Mouse (Mus musculus): ENCODE measurements around the gene Dcakd.
A peak's percentile ranks its signal among the peaks of the same experiment; 100 is the strongest.
"Not testable (repeated sequence)": the region's sequence is repeated elsewhere in the genome, so short reads cannot be mapped to it uniquely, and the experiment has no call there.

Dcakd gene

GRCm38 (mm10) chr11:102981151-102981890 is 46.8 kb downstream of the Dcakd start:
- DNase-seq (ENCODE audit: low spot score in 2 of 2), result no peak

GRCm38 (mm10) chr11:102978052-102978666 is 50.0 kb downstream of the Dcakd start:
- DNase-seq (ENCODE audit: low spot score in 2 of 2), result no peak

- not testable (repeated sequence) for DNase-seq (ENCODE audit: low spot score in 2 of 2)
These were observed 52.2 kb downstream of the Dcakd start for GRCm38 (mm10) chr11:102975966-102976365.

GRCm38 (mm10) chr11:102972326-102972725 is 55.8 kb downstream of the Dcakd start:
- DNase-seq (ENCODE audit: low spot score in 2 of 2), result no peak

- no peak for DNase-seq (ENCODE audit: low spot score in 2 of 2)
These were observed 56.5 kb downstream of the Dcakd start for GRCm38 (mm10) chr11:102971604-102972003.

- DNase-seq (ENCODE audit: low spot score in 2 of 2), result no peak
These were observed 63.5 kb downstream of the Dcakd start for GRCm38 (mm10) chr11:102964547-102965091.

GRCm38 (mm10) chr11:102963855-102964546 is 64.1 kb downstream of the Dcakd start:
- no peak for DNase-seq (ENCODE audit: low spot score in 2 of 2)

- DNase-seq (ENCODE audit: low spot score in 2 of 2), result no peak
These were observed 64.8 kb downstream of the Dcakd start for GRCm38 (mm10) chr11:102963246-102963854.

- DNase-seq (ENCODE audit: low spot score in 2 of 2), result no peak
These were observed 65.3 kb downstream of the Dcakd start for GRCm38 (mm10) chr11:102962861-102963245.

GRCm38 (mm10) chr11:102961082-102961481 is 67.1 kb downstream of the Dcakd start:
- no peak for DNase-seq (ENCODE audit: low spot score in 2 of 2)

- DNase-seq (ENCODE audit: low spot score in 2 of 2), result no peak
These were observed 69.3 kb downstream of the Dcakd start for GRCm38 (mm10) chr11:102958870-102959269.

- no peak for DNase-seq (ENCODE audit: low spot score in 2 of 2)
These were observed 69.7 kb downstream of the Dcakd start for GRCm38 (mm10) chr11:102958431-102958830.

- no peak for DNase-seq (ENCODE audit: low spot score in 2 of 2)
These were observed 70.4 kb downstream of the Dcakd start for GRCm38 (mm10) chr11:102957692-102958091.

GRCm38 (mm10) chr11:102956962-102957614 is 71.0 kb downstream of the Dcakd start:
- DNase-seq (ENCODE audit: low spot score in 2 of 2), result no peak

GRCm38 (mm10) chr11:102952922-102953321 is 75.2 kb downstream of the Dcakd start:
- no peak for DNase-seq (ENCODE audit: low spot score in 2 of 2)

- peak in 1 of 2 experiments; percentile 9 for DNase-seq (ENCODE audit: low spot score in 2 of 2)
These were observed 79.8 kb downstream of the Dcakd start for GRCm38 (mm10) chr11:102948043-102948961.

- no peak for DNase-seq (ENCODE audit: low spot score in 2 of 2)
These were observed 81.2 kb downstream of the Dcakd start for GRCm38 (mm10) chr11:102946992-102947343.

- DNase-seq (ENCODE audit: low spot score in 2 of 2), result peak; percentile 84
These were observed 81.7 kb downstream of the Dcakd start, which contains the start of gene C1ql1 for GRCm38 (mm10) chr11:102946265-102946991. Gene C1ql1, minus strand, starts transcription at chr11:102946688.

All from spleen, postnatal 36 days (tissue).